Mouse (Mus musculus) heart, adult 9 months (tissue): ENCODE data around the gene Igsf9.

Experiments
- DNase-seq, 2 experiments: peaks; one replicate each; pipeline ENCODE4 v3.0.0; 2022; ENCODE audit warnings: low spot score in 2 of 2

Gene Igsf9

DNA sequence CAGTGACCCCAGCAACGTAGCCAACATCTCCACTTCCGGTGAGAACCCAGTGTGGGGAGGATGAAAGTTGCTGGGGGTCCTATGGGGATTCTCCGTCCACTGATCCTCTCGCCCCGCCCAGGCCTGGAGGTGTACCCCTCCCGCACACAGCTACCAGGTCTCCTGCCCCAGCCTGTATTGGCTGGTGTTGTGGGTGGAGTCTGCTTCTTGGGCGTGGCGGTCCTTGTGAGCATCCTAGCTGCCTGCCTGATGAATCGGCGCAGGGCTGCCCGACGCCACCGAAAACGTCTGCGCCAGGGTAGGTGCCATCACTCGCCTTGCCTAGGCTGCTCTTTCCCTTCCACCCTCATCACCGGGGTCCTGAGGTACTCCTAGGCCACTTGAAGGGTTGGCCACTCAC, 14.4 kb downstream of the Igsf9 start:
- no peak for DNase-seq

DNA sequence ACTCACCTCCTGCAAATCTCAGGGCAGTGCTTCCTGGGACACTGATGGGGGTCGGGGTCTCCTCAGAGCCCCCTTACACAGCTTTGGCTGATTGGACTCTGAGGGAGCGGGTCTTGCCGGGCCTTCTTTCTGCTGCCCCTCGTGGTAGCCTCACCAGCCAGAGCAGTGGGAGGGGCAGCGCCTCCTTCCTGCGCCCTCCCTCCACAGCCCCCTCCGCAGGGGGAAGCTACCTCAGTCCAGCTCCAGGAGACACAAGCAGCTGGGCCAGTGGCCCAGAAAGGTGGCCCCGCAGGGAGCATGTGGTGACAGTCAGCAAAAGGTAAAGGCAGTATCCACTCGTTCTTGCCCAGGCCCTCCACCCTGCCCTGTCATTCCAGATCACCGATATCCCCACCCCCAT, 15.8 kb downstream of the Igsf9 start:
- no peak for DNase-seq

DNA sequence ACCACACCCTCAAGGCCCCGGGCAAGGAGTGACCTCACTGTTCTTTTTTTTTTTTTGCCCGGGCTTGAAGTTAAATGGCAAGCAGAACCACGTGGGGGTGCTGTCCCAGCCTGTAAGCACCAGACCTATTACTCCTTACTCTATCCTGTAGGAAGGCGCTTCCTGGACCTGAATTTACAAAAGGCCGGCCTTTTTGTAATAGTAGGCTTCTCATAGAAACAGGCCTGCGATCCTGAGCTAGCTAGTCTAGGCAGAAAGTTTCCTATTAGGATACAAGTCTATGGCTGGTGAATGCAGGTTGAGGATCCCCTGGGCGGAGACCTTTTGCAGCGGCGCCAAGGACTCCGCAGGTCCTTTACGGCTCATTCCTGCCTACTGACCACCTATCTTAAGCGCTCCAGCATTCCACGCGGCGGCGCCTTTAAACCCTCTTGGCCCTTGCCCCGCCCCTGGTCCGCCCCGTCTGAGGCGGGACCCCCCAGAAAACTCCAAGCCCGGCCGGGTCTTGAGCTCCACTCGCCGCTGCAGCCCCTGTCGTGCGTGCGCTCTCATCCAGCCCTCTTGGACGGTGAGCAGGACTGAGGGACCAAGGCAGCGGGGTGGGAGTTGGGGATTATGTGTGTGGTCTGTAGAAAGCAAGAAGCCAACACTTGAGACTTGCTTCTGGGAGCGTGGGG, 18.3 kb downstream of the Igsf9 start, which contains the start of gene Tagln2:
TSS of gene Tagln2 (plus strand) at position 283 of the 677 bp plus-strand sequence.
- DNase-seq: peak; percentile 93 to 94

DNA sequence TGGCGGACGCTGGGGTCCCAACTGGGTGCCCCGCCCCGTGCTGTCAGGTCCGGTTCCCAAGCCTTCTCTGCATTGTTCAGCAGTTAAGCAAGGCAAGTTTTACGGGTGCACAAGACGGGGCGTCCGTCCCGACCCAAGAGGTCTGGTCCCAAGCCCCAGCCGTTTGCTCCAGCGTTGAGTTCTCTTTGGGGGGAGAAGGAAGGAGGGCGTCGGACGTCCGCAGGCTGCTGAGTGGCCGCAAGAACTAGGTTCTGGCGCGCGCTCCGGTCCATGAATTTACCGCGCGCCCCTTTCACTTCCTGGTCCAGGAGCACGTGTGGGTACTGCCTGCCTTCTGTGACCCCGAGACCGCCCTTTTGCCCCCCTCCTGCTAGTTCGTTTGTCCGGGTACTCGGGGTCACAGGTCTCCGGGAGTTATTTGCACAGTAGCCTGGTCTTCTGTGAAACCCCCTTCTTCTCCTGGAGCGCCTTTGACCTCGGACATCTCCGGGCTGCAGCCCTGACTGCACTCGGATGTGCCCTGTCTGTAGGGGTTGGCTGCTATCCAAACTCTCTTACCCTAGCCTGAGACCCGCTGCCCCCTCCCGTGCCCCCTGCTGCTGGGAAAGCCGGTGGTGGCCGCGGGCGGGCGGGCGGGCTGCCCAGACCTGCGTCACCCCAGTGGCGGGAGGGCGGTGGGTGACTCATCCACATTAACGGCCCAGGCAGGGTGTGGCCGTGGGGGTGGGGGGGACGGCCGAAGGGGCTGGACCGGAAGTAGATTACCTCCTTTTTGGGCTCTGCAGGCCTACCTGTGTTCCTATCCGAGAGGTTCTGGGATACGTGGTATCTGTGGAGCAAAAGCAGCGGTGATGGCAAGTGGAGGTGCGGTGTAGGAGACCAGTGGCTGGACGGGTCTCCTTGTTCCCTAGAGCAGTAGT, 19.1 kb downstream of the Igsf9 start:
- DNase-seq: peak; percentile 72 to 74

DNA sequence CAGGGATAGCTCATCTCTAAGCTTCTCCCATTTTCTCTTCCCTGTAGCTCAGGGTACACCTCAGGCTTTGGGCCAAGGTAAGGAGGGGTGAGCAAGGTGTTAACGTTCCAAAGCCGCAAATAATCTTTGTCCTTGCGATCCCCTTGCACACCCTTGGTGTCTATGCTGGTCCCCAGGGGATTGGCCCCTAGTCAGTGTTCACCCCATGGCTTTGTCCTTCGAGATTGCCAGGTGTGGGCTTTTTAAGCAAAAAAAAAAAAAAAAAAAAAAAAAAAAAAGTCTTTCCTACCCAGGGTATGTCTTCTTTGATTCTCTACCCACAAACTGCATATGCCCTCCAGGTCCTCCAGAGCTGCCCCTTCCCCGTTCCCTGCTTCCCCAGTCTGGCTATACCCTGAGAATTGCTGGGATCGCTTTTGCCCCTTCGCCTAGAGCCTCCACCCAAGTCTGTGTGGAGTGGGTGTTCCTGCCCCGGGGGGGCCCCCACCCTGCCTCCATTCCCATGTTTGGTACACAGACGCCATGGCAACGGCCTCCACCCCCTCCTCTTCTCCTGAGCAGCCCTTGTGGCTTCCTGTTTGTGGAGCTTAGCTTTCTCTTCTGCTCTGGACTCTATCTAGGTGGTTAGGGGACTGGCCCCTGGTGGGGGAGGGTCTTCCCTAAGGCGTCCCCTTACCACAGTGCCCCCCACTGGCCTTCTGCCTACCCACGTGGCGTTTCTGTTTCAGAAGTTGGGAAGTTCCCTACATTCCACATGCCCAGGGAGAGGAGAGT, 20.0 kb downstream of the Igsf9 start:
- DNase-seq: peak; percentile 86 to 87

DNA sequence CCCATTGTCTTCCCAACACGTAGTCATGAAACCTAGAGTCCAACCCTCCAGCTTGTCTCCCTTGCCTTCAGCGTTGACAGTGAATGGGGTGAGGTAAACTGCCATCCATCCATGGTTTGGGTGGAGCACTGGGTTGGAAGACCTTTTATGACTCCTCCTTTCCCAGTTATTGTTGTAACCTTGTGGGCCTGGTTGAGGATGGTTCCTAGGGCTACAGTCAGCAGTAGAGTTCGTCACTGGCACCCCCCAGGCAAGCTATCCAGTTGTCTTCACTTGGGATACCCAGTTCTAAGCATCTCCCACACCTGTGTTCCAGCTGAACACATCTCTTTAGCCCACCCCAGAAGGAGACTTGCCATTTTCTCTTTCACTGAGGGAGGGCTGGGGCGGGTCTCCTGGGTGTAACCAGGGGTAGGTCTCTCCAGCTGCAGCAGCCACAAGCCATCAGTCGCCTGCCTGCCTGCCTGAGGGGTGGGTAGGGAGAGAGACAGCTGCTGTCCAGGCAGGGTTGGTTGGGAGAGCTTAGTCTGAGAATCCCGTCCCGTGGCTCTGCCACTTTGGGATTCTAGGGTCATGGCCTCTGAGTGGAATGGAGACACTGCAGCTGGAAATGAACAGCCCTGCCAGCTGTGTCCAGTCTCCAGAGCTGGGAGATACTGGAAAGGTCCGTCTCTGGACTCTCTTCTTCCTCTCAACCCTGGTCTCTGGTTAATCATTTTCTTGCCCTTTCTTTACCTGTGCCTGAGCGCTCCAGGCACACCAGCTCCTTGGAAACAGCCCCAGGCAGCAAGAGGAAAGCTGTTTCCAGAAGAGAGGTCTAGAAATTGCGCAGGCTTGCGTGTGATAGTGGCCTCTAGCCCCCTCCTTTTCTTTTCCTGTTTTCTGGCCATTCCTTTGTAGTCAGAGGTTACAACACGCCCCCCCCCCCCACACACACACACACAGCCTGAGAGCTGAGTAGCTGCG, 20.8 kb downstream of the Igsf9 start:
- DNase-seq: peak; percentile 53 to 55

DNA sequence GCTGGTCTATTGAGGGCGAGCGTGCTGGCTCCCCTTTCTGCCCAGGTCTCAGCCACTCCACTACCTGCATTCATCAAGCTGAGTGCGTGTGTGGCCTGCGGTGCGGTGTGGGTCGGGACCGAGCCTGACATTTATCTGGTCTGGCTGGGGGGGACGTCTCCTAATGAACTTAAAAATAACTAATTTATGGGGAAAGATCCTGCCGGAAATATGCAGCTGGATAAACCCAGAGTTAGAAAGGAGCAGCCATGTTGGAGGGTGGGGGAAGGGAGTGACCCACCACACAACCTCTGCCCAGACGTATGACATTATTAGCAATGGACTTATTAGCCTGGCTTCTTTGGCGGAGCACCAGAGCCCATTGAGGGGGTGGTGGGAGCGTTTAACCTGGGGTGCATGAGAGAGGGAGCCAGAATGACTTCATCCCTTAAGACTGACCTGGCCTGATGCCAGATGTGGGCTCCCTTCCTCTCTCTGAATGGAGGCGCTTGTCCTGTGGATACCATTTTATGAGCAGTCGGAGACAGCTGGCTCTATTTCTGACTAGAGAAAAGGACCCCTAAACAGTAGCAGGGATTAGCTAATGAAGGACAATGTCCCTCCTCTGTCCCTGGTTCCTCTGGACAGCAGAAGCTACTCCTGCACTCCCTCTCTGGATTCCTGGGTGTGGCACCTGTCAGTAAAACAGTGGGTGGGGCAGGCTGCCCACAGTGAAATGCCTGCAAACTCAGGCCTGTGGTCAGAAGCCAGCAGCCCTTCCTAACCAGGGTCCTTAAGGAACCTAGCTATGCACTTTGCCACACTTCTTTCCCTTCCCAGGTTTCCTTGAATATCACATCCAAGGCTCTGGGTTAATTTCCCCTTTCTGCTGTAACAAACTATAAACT, 21.8 kb downstream of the Igsf9 start:
- DNase-seq: peak; percentile 58 to 64

DNA sequence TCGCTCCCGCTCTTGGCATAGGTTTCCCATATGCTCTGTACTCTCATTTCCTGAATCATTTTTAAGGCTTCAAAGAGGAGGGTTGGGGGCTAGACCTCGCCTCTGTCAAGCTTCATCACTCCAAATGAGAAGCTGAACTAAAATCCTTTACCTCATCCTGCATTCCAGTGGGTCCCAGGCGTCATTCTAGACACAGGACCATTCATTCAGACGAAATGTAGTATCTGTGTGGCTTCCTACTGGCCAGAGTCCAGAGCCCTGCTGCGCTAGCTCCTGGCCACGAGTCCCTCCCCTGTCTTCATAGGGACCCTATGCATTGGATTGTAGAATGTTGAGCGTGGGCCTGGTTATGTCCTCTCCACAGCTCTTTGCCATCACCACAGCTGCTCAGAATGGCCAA, 23.2 kb downstream of the Igsf9 start:
- DNase-seq: no peak

DNA sequence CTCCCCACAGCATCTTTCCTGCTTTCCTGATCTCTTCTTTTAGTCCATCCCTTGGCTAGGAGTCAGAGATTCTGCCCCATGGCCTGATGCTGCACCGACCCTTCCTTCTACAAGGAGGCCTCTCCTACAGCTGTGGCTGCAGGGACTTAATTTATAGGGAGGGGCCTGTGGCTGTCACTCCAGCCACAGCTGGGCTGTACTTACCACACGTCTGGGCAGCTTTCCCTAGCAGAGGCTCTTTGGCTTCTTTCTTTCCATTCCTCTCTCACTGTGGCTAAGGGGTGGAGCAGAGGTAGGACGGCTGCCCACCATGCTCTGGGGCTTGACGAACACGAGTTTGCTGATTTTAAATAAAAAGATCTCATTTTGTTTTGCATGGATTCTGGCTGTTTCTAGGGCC, 25.4 kb downstream of the Igsf9 start:
- DNase-seq: peak; percentile 46 to 49

DNA sequence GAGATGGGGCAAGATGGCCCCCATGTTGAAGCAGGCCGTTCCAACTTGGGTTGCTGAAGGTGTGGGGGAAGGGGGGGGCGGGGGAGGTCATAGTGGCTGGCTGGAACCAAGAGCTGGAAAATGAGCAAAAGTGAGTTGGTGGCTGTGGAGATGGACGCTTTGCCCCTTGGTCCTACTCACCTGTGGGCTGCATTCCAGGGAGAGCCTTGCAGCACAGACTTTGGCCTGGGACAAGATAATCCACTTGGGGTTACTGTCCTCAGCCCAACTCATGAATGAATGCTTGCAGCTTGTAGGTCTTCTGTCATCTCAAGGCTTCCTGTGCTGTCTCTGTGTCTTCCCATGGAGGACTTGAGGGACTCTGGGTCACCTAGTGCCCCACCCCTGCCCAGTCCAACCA, 26.1 kb downstream of the Igsf9 start:
- DNase-seq: no peak

DNA sequence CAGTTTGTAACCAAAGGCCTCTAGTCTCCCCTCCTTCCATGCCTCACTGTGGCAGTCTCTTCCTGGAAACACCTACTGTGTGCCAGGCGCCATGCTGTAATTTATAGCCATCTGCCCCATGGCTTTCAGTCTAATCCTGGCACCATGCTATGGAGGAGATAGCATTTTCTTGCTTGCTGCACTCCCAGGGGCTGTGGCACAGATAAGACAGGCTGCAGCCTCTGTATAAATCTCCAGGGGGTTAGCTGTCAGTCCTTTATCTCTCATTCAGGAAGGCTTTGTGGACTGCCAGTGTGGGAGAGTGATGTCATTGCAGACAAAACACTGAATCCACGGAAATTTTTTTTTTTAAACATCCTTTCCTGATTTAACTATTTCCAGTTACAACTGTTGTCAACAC, 26.6 kb downstream of the Igsf9 start:
- no peak for DNase-seq

DNA sequence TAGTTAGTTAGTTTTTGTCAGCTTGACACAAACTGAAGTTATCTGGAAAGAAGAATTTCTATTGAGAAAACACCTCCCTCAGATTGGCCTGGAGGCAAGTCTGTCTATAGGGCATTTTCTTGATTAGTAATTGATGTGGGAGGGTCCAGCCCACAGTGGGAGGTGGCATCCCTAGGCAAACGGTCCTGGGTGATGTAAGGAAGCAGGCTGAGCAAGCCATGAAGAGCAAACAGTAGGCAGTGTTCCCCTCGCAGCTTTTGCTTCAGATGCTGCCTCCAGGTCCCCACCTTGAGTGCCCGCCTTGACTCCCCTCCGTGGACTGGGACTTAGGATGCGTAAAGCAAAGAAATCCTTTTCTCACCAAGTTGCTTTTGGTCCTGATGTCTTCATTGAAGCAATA, 27.6 kb downstream of the Igsf9 start:
- no peak for DNase-seq

DNA sequence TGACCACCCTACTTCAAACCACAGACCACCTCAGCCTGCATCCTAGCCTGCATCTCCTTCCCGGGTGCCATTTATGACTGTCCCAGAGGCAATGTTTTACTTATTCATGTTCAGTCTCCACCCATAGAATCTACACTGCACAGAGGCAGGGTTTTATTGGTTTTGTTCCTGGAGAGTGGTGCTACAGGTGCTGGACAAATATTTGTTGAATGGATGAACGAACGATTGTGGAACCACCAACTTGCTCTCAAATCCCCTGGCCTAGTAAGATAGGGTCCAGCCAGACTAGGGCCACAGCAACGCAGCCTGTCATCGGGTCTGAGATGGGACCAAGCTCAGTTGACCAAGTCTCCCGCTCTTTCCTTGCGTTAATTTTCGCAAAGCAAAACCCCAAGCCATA, 28.4 kb downstream of the Igsf9 start:
- no peak for DNase-seq

DNA sequence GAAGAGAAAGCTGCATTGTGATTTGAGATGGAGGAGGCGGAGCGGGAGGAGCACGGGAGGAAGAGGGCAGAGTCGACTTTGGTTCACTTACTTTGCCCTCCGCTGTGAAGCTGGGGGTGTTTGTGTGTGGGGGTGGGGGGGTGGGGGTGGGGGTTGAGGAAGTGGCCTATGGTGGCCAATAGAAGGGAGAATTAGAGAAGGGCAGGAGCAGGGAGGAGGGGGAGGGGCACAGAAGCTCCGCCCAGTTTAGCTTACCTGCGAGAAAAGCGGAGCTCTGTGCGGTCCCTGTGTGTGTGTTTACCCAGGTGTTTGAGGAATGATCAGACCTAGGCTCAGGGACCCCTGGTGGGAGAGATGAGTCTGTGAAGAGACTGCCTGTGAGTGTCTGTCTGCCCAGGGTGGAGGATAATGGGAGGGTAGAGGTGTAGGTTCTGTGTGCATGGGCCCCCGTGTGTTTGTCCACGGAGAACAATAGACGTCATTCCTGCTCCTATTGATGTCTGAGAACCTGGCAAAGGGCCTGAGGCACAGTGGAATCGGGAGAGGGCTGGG, 28.9 kb downstream of the Igsf9 start:
- DNase-seq: no peak

DNA sequence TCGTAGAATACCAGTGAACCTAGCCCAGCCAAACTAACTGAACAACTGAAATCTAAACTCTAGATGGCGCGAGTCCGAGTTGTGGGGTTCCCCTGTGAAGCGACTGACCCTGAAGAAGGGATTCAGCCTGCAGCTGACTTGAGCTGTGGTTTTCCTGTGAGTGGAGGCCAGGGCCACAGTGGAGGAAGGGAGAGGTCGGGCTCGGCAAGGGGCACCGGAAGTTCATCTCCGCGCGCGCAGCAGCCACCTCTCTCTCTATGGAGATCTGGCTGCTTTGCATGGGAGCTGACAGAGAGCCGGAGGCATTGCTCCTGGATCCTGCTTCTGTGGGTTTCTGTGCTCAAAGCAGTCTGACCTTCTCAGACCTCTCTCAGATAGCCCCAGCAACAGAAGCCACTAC, 31.4 kb downstream of the Igsf9 start:
- peak; percentile 83 to 89 for DNase-seq

DNA sequence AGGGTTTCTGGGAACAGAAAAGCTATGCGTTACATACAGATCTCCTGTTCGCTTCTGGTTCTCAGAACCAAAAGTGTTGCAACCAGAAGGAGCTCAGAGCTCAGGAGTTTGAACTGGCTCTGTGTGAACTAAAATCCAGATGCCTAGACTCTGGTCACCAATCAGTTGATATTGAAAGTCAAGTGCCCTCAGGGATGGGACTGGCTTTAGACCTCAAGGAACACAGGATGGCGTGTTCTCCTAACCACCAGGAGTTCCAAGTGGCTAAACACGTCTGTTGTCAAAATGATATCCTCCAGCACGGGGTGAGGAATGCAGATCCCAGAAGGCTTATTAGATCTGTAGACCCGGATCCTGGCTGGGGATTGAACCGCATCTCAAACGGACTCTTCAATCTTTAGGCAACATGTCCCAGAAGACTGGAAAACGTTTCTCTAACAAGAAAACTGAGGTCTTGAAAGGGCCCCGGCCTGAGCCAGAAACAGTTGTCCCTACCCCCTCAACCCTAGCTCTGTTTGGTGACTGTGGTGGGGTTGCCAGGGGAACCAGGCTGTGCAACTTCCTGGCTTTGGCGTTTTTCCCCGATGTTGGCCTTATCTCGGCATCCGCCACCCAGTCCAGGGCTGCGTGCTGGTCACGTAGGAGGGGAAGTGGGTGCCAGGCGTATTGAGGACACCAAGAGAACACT, 32.1 kb downstream of the Igsf9 start:
- DNase-seq: peak; percentile 89 to 91

DNA sequence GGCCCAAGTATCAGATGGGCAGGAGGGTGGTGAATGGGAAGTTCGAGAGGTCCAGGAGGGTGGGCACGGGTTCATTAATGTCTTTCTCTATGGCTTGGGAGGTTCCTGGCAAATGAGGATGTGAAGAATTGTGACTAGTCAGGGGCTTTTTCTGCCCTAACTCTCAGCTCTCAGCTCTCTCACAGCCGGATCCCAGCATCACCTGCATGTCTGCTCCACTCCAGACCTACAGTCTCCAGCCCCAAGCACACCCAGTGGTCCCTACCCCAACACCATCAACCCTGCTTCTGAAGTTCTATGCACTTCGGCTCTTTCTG, 32.6 kb downstream of the Igsf9 start:
- no peak for DNase-seq

DNA sequence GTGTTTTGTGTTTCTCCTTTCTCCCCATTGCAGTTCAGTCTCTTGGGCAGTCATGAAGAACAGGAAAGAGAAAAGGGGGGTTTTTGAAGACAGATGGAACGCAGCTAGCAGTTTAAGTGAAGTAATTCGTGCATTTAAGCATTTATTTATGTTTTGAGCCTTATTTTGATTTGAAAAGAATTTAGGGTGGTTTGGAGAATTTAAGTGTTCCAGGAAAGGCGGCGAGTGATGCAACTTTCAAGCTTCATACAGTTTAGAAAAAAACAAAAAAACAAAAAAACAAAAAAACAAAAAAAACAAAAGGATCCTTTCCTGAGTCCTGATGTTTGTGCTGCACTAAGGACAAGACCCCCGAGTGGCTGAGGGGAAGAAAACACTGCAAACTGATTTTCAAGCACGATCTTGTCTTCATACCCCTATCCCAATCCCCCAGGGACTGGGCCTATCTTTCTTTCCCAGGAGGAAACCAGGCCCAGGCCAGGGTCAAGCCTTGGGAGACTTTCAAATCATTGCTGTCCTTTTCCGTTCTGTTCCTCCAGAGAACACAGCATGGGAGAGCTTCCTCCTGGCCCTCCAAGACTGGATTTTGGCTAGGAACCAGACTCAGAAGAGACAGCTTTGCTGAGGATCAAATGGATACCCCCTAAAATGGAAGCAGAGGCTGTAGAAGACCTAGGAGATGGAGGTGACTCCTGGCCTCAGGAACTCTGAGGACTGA, 33.1 kb downstream of the Igsf9 start:
- DNase-seq: peak; percentile 59 to 67

DNA sequence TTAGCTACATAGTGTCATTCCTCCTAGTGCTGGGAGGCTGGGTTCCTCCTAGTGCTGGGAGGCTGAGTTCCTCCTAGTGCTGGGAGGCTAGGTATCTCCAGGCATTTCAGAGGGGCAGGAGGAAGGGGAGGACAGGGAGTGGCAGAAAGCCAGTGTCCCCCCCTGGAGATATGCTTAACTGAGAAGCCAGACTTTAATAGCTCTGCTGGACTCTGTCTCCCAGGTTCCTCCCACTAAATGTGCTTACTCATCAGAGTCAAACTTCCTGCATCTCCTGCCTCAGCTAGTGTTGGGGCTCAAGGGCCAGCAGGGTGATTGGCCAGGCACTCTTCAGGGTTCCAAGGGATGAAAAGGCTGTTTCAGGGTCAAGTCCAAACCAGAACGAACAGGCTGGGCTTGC, 33.8 kb downstream of the Igsf9 start:
- DNase-seq: peak in 1 of 2 experiments; percentile 52
